Mouse (Mus musculus): Measurements from ENCODE around the gene Rexo1.

The Rexo1 gene

DNA sequence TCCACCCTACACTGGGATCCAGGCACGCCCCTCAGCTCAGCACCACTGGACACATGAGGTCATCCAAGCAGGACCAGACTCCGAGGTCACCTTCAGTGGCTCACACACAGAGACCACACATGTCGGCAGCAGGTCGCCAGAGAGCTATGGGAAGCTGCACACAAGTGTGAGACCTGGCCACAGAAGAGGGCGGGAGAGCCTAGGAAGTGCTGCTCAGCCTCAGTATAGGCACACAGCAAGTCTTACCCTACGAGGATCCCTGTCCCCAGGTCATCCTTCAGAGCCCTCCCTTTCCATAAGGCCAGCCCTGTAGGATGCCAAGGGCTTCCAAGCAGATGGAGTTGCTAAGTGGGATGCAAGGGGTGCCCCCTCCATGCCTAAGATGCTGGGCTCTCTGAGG is 7.4 kb downstream of the Rexo1 start:
- no peak for DNase-seq (ENCODE audit: low read depth, low spot score)

DNA sequence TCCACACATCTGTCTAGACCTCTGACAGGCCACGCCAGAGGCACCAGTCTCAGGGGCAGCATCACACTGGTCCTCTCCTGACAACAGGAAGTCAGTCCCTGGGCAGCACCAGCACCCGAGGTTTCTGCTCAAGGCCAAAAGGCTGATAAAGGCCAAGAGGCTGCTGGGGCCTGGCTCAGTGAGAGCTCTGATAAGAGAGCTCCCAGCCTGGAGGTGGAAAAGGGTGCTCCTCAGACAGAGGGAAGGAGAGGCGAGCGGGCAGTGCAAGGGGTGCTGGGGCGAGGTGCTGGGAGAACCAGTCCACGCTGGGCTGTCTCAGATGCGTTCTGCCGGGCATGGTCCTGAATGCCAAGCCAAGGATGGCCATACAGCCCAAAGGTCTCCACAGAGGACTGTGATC is 7.8 kb downstream of the Rexo1 start:
- DNase-seq (ENCODE audit: low read depth, low spot score): no peak

DNA sequence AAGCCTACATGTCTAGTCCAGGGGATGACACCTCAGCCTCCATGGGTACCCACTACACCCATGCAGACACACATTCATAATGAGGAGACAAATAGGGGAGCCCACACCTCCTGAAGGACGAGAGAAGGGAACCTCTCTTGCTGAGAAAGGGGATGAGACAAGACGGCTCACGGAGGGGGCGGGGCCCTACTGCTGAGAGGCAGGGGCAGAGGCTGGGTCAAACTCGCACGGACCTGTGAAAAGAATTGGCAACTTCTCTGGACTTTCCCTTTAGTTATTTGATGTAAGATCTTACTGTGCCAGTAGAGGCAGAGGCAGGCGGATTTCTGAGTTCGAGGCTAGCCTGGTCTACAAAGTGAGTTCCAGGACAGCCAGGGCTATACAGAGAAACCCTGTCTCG is 9.0 kb downstream of the Rexo1 start:
- DNase-seq (ENCODE audit: low read depth, low spot score): no peak

DNA sequence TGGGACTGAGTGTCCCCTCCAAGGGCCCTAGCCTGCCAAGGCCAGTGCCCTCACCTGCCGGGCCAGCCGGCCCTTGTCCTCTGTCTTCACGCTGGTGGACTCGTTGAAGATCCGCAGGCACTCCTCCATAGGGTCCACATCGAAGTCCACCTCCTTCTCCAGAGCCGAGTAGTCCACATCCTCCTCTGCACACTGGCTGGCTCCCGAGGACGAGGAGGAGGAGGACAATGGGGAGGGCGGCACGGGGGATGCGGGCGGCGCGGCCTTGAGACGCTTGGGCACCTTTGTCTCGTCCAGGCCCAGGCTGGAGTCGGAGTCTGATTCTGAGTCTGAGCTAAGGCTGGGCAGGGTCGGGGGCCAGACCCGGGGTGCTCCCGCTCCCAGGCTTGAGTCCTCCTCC is 12.1 kb downstream of the Rexo1 start:
- DNase-seq (ENCODE audit: low read depth, low spot score): no peak

DNA sequence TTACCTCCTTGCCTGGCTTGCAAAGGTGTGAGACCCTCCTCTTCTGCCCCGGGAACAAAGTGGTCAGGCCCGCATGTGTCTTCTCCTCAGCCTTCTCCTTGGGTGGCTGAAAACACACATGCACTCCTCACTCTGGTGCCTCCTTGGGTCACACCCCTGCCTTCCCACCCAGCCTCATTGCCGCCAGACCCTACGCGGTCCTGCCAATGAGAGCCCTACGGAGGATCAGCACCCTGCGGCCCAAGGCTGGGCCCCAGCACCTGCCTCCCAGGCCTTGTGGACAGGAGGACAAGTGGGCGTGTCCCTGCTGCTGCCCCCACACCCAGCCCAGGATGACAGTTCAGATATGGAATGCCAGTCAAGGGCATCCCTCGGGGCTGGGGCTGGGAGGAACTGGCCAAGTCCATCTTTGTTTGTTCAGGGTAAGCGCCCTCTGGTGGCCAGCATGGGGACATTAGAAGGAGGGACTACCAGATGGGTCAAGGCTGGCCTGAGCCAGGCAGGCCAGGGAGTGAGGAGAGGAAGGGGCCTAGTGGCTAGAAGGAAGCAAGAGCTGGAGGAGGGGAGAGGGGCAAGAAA is 12.8 kb downstream of the Rexo1 start:
- no peak for DNase-seq (ENCODE audit: low read depth, low spot score)

DNA sequence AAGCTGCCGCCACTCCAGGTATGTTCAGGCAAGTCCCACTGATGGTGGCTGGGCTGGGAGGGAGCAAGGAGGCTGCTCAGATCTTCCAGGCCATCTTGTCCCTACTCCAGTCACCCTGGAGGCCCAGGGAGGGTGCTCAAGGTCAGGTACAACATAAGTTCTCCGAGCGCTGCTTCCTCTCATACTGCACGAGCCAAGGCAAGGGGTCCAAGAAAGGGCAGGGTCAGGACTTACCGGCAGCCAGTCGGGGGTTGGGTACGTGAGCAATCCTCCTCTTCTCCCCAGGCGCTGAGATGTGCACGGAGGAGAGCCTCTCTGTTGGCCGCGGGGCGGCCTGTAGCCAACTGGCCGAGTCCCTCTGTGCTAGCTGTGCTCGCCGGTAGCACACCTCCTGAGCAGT is 13.8 kb downstream of the Rexo1 start:
- DNase-seq (ENCODE audit: low read depth, low spot score): no peak

DNA sequence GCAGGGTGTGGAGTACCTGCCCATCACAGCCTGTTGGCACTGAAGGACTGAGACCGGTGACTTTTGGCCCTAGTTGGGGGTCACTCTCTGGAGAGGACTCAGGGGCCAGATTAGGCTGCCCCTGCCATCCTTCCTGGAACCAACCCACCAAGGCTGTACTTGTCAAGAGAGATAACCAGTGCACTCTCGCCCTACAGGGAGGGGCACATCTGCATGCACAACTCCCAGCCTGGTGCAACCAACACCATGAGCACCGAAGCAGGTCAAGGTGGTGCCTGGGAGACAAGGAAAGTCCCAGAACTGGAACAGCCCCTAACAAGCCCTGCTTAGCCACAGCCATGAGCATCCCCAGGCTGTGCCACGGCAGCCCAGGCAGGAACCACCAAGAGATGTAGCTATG is 14.4 kb downstream of the Rexo1 start:
- DNase-seq (ENCODE audit: low read depth, low spot score): no peak

DNA sequence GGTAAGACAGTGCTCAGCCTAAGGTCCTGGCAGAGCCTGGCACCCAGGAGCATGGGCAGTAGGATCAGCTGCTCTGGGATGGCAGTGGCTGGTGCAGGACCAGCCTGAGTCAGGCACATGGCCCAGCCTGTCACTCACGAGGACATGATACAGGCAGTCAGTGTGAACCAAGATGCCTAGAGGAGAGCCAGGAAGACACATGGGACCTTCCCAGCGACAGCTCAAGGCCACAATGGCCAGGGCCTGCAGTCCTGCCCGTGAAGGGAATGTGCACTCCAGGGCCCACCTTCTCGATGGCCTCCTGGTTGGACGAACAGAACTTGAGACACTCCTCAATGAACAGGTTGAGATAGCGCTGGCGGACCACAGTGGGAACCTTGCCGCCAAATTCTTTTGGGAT is 15.8 kb downstream of the Rexo1 start:
- DNase-seq (ENCODE audit: low read depth, low spot score): no peak

DNA sequence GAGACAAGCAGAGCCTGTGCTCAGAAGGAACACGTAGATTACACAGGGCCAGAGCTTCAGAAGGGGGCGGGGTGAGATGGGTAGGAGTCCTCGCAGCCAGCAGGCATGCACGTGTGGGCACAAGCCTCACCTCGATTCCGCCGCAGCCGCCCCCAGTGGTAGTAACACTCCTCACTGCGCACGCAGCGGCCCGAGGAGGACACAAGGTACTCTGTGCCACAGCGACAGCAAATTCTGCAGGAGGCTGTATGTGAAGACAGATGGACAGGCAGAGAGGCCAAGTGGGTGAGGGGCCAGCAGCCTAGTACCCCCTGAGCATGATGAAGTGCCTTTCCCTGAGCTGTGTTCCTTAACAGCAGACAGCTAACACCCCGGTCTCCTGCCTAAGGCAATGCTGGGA is 17.5 kb downstream of the Rexo1 start:
- no peak for DNase-seq (ENCODE audit: low read depth, low spot score)

DNA sequence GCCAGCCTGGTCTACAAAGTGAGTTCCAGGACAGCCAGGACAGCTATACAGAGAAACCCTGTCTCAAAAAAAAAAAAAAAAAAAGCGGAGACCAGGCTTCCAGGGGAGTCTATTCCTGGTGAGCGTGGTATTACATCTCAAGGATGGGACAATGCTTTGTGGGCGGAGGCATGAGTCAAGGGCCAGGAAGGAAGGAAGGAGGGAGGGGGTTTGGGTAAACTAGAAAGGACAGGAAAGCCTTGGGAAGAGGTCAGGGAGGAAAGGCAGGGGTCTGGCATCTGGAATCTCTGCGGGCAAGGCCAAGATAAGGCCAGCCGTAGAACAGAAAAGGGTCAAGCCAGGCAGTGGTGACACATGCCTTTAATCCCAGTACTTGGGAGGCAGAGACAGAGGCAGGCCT is 21.9 kb downstream of the Rexo1 start:
- DNase-seq (ENCODE audit: low read depth, low spot score): no peak

DNA sequence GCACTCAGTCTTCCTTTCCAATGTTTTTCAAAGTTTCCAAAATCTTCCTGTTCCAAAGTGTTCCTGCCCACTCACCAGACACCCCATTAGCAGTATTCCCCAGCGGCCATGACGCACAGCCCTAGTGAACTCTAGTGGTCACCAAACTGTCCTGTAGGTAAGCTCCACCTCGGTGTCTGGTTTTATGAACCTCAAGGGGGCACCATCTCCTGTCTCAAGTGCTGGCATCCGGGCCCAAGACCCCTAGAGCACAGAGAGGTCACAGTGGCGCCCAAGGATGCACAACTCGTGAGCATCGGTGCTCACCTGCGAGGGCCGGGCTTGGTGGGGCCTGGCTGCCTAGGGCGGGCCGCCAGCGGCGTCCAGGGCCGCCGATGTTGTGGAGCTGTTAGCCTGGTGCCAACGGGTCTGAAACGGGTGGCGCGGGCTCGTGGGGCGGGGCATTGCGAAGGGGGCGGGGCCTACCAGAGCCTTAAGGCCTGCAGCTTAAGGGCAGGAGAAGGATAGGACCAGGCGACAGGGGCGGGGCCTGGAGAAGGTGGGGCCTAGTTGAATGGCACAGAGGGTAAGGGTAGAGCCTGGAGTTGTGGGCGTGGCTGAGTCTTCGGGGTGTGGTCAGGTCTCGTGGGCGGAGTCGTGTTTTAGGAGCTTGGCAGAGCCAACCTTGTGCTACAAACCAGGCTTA is 22.5 kb downstream of the Rexo1 start, which contains the start of gene Atp8b3:
Gene Atp8b3, minus strand, starts transcription at position 415 of the 685 bp plus-strand sequence.
- no peak for DNase-seq (ENCODE audit: low read depth, low spot score)

DNA sequence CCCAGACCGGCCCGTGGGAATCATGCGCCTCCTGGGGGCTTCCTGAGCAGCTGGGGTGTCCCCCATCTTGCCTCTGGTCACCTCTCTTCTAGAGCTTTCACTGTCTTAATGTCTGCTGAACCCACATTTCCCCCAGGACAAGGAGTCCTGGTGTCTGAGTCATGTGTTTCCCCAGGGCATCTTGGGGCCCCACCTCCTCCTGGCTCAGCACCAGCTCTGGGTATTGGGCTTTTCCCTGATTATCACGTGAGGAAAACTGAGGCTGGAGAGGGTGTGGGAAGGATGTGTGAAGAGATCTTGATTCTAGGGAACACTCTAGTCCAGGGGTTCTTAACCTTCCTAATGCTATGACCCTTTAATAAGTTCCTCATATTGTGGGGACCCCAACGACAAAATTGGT is 23.2 kb downstream of the Rexo1 start:
- DNase-seq (ENCODE audit: low read depth, low spot score): no peak

DNA sequence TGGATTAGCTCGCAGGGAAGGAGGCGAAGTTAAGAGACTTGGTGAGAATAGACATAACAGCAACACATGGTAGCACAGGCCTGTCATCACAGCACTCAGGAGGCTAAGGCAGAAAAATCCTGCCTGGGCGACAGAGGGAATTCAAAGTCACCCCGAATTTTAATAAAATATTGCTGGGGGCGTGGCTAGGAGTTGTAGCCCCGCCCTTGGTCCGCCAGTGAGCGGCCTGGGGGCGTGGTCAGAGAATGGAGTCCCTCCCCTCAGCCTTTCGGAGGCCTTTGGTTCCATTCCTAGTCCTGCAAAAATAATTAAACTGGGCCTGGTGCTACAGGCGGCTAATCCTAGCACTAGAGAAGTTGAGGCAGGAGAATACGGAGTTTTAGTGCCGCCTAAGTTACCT is 25.6 kb downstream of the Rexo1 start:
- DNase-seq (ENCODE audit: low read depth, low spot score): no peak

DNA sequence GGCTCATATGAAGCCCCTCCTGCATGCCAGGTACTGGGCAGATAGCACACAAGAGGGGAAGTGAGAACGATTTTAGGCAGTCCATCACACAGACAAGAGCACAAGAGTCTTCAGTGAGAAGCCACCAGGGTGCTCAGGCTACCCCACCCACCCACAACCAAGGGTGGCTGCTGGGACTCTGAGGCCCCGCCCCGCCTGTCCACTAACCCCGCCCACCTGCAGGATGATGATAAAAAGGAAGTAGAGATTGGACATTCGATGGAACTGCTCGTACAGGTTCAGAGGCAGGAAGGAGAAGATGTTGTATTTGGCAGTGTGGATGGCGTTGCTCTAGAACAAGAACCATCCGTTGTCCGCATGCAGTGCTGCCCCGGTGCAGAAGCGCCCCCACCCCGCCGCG is 26.3 kb downstream of the Rexo1 start:
- DNase-seq (ENCODE audit: low read depth, low spot score): no peak

DNA sequence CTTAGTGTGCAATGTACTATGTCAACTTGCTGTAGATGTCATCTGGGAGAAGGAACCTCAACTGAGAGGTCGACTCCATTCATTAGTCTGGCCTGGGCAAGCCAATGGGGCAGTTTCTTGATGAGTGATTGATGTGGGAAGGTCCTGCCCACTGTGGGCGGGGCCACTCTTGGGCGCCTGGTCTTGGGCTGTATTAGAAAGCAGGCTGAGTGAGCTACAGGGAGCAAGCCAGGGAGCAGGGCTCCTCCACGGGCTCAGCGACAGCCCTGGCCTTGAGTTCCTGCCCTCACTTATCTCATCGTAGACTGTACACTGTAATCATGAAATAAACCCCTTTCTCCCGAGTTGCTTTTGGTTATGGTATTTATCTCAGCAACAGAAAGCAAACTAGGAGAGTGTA is 27.7 kb downstream of the Rexo1 start:
- no peak for DNase-seq (ENCODE audit: low read depth, low spot score)

DNA sequence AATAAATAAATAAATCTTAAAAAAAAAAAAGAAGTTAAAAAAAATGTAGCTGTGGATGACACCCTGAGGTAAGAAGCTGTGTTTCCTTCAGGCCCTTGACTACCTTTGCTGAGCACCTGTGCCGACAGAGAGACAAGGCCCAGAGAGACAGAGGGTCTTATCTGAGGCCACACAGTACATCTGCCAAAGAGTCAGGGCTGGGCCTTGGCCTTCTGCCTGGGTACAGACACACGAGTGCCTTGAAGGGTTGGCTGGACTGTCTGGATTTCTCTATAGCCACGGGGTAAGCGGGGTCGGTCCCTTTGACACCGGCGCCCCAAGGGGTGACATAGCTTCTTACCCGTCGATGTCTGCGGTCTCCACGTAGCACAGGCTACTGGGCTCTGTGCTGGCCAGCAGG is 28.6 kb downstream of the Rexo1 start:
- DNase-seq (ENCODE audit: low read depth, low spot score): no peak

DNA sequence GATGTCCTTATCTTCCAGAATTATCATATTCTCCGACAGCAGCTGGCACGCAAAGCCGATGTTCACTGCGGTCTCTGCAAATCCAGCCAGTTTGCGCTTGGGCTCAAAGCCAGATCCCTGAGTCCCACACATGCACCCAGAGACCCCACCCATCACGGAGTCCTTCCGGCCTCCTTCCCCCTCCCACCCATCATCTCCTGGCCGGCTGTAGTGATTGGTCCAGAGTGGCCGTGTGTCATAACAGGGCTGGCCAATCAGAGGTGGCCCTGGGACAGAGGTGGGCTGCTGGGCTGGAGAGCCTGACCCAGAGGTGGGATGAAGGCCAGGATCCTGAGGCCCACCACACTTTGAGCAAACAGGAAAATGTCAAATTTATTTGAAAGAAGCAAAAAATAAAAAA is 35.2 kb downstream of the Rexo1 start:
- DNase-seq (ENCODE audit: low read depth, low spot score): no peak

DNA sequence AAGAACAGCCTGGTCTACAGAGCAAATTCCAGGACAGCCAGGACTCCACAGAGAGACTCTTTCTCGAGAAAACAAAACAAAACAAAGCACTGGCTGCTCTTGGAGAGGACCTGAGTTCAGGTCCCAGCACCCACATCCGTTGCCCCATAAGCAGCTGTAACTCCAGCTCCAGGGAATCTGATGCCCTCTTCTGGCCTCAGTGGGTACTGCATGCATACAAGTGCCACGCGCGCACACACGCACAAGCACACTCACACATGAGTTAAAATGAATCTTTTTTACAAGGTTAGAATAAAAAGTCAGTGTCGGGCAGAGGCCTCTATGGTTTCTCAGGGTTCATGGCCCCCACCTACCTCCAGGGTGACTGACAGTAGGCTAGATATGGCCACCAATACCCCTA is 38.1 kb downstream of the Rexo1 start:
- no peak for DNase-seq (ENCODE audit: low read depth, low spot score)

DNA sequence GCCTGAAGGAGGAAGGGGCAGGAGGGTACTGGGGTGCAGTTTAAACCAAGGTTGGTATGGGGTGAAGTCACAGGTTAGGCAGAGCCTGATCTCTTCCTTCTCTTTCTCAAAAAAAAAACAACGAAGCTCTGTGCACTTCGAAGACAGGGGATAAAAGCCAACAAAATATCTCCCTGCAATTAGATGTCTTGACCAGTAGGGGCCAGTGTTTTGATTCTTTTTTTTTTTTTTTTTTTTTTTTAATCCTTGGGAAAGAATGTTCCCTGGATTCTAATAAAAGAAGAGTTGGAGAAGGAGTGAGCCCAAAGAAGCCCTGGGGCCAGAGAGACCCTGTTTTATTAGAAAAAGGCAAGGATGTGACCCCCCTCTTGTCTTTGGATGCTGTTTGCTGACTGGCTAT is 42.1 kb downstream of the Rexo1 start:
- DNase-seq (ENCODE audit: low read depth, low spot score): no peak

DNA sequence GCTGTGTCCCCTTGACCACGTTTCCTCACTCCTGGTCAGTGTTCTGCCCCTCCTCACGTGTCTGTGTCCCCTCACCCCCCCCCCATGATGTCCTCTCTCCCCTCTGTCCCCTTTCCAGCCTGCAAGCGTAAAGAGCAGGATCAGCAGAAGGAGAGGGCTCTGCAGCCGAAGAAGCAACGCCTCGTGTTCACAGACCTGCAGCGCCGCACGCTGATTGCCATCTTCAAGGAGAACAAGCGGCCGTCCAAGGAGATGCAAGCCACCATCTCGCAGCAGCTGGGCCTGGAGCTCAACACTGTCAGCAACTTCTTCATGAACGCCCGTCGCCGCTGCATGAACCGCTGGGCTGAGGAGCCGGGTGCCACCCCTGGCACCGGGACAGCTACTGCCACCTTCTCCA is 47.6 kb downstream of the Rexo1 start:
- no peak for DNase-seq (ENCODE audit: low read depth, low spot score)

DNA sequence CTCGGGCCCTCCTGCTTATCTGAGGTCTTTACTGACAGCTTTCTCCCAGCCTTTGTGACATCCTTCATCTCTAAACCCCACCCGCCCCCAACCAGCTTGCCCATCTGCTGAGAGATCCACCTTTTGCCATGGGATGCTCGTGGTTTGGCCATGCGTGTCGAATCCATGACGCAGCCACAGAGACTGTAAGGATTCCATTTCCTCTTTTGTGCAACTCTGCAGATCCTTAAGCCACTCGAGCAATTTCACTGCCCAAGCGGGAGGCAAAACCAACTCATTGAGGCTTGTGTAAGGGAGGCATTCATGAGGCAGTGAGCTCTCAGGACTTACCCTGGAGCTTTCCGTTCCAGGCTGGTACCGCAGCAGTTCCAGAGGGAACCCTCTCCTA is 51.1 kb downstream of the Rexo1 start:
- DNase-seq (ENCODE audit: low read depth, low spot score): no peak

DNA sequence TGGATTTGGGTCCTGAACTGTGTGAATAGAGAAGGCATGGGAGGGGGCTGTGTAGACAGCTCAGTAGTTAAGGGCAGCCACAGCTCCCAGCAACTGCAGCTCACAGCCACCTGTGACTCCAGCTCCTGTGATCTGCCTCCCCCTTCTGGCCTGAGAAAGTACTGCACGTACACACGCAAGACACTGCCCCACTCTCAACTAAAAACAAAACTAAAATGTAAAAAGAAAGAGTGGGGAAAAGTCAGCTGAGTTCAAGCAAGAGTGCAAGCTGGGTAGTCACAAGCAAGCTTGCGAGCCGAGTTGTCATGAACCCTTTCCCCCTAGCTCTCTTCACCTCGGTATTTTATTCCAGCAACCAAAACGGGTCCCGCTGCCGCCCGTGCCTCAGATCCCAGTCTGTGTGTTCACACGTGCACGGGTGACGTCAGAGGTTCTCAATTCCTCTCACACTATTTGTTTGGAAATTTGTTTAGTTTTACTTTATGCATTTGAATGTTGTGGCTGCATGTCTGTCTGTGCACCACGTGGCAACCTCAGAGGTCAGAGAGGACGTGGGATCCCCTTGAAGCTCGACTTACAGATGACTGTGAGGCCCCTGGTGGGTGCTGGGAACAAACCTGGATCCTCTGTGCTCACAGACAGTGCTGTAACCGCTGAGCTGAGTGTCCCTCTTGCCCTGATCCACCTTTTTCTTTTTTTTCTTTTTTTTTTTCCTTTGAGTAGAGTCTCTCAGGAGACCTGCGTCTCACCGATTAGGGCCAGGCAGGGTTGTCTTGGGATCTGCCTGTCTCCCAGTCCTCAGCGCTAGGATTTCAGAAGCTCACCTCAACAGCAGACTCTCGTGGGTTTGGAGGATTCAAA is 51.7 kb downstream of the Rexo1 start:
- no peak for DNase-seq (ENCODE audit: low read depth, low spot score)

DNA sequence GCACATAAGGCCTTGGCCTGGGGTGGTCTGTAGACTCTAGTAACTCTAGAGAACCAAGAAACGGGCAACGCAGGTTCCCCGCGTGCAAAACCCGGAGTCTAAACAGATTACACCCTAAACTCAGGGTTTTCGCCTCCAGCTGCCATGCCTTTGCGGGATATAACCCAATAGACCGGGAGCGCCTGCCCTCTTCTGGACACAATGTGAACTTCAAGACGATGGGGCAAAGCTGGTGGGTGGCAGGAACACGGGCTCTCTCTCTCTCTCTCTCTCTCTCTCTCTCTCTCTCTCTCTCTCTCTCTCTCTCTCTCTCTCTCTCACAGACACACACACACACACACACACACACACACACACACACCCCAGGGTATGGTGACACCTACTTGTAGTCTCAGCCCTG is 55.1 kb downstream of the Rexo1 start:
- DNase-seq (ENCODE audit: low read depth, low spot score): no peak
